Mouse (Mus musculus) liver, postnatal 0 days (tissue): ENCODE results near the gene Nhsl1.

Experiments
- CTCF ChIP-seq: sonication (generic); IDR thresholded peaks from 2 replicates; pipeline ENCODE4 v1.5.1; 2016; ENCODE audit warnings: antibody characterized with exemption, low read depth
- EP300 ChIP-seq: IDR thresholded peaks from 2 replicates; pipeline ENCODE4 v1.6.1; 2016; ENCODE audit warnings: antibody characterized with exemption, low read depth, mild to moderate bottlenecking

GRCm38 (mm10) chr10:18317521-18317920 lies 1.3 kb upstream of the Nhsl1 start:
- TF ChIP-seq CTCF (no peak), EP300 (no peak)
